ENCODE assay signal across 7 mouse cellular contexts in genomic region chr8:116143687-116144573, GRCm38 (mm10).
DNase-seq lines count a peak whose midpoint lies in the region; ATAC-seq and TF ChIP-seq lines count a peak whose summit lies in the region.

No protein-coding gene starts in this region.

- ATAC-seq in intestine, embryonic 14.5 days (replicated peaks; ENCODE audit: low FRiP score, low TSS enrichment, low read depth) = no peak
- 0 out of 2 replicates have a peak, but pooled peaks have one; percentile 45 for ATAC-seq in midbrain, embryonic 13.5 days

- H3K4me1 ChIP-seq in intestine, embryonic 14.5 days (replicated peaks; ENCODE audit: control insufficient read depth, insufficient read depth, low read length) = no peaks in the 10 kb centered on the region
- H3K4me1 ChIP-seq in midbrain, embryonic 13.5 days (replicated peaks) = peaks cover 9% of the 10 kb centered on the region

- no peak overlapping the region for H3K9ac ChIP-seq in intestine, embryonic 14.5 days (ENCODE audit: low read length)
- no peak overlapping the region for H3K9ac ChIP-seq in midbrain, embryonic 13.5 days (replicated peaks)

- H3K4me2 ChIP-seq in intestine, embryonic 14.5 days (ENCODE audit: low read length) = no peak overlapping the region
- no peak overlapping the region for H3K4me2 ChIP-seq in midbrain, embryonic 13.5 days (replicated peaks)

- TF ChIP-seq CTCF in left cerebral cortex, adult 2 months (IDR thresholded peaks at IDR 0.05) = peak; percentile 66

- 49% methylated on average over 13 of the region's 13 CpGs for WGBS in intestine, embryonic 14.5 days
- WGBS in midbrain, embryonic 13.5 days = 38% methylated on average over 13 of the region's 13 CpGs

- DNase-seq in adipocyte (ENCODE audit: low spot score) = peak; percentile 78
- peak; percentile 77 for DNase-seq in cerebellum, adult 9-11 months
- peak; percentile 23 to 45 for DNase-seq in frontal cortex, postnatal 14 days (ENCODE audit: low spot score in 2 of 2)
- peak; percentile 66 for DNase-seq in intestine, embryonic 14.5 days (ENCODE audit: low spot score)
- peak; percentile 54 to 66 for DNase-seq in left cerebral cortex, adult 2 months (ENCODE audit: extremely low spot score in 1 of 2, low spot score in 2 of 2)
- DNase-seq in thymus, adult 18-20 months = peak; percentile 3 to 7

- H3K4me3 ChIP-seq in intestine, embryonic 14.5 days (ENCODE audit: low read depth, low read length) = no peak overlapping the region
- H3K4me3 ChIP-seq in left cerebral cortex, adult 2 months = no peak overlapping the region
- H3K4me3 ChIP-seq in midbrain, embryonic 13.5 days (replicated peaks) = no peak overlapping the region

- H3K27me3 ChIP-seq in intestine, embryonic 14.5 days (replicated peaks; ENCODE audit: control insufficient read depth, insufficient read depth, low read length) = no peaks in the 10 kb centered on the region
- H3K27me3 ChIP-seq in midbrain, embryonic 13.5 days = no peaks in the 10 kb centered on the region

- 0 out of 2 replicates have a peak, but pooled peaks cover 3% of the 10 kb centered on the region for H3K9me3 ChIP-seq in intestine, embryonic 14.5 days (ENCODE audit: control insufficient read depth, low read length)
- no peaks in the 10 kb centered on the region; the same call in 1 of the 2 replicates for H3K9me3 ChIP-seq in midbrain, embryonic 13.5 days

- H3K36me3 ChIP-seq in intestine, embryonic 14.5 days (ENCODE audit: control insufficient read depth, insufficient read depth, low read length) = no peaks in the 10 kb centered on the region
- H3K36me3 ChIP-seq in midbrain, embryonic 13.5 days = no peaks in the 10 kb centered on the region

- intact Hi-C loops in left cerebral cortex, adult 2 months (cut with DNase I) = loop anchor here (10.0 kb wide), 1 partner anchor 439 kb away; the partner anchor contains the start of gene Maf

- no peak overlapping the region for H3K27ac ChIP-seq in intestine, embryonic 14.5 days (ENCODE audit: low read depth)
- H3K27ac ChIP-seq in left cerebral cortex, adult 2 months = no peak overlapping the region
- no peak overlapping the region for H3K27ac ChIP-seq in midbrain, embryonic 13.5 days

Comparison
In these comparisons a context has a peak if more than half of its experiments do, and no peak if none do; other contexts are left out.
1. DNase-seq: peak in every context shown above with its lines; median percentile 78 in adipocyte; 77 in cerebellum, adult 9-11 months; 66 in intestine, embryonic 14.5 days; 60 in left cerebral cortex, adult 2 months; 34 in frontal cortex, postnatal 14 days; 5 in thymus, adult 18-20 months.